Mouse (Mus musculus): Measurements from ENCODE around the gene Apol9b.

Apol9b gene

GRCm38 (mm10) chr15:77748414-77748813, 19.6 kb downstream of the Apol9b start:
- no peak for DNase-seq

GRCm38 (mm10) chr15:77749717-77750116, 20.9 kb downstream of the Apol9b start:
- no peak for DNase-seq

GRCm38 (mm10) chr15:77750461-77750860, 21.6 kb downstream of the Apol9b start:
- DNase-seq: peak; percentile 63

GRCm38 (mm10) chr15:77752443-77752842, 23.6 kb downstream of the Apol9b start:
- no peak for DNase-seq

GRCm38 (mm10) chr15:77755132-77755531, 26.3 kb downstream of the Apol9b start:
- no peak for DNase-seq

- no peak for DNase-seq
Measured at GRCm38 (mm10) chr15:77756081-77756480, 27.2 kb downstream of the Apol9b start.

GRCm38 (mm10) chr15:77756848-77757247, 28.0 kb downstream of the Apol9b start, which contains the start of gene Apol8:
Apol8 (minus strand) TSS chr15:77757003.
- peak; percentile 68 for DNase-seq

GRCm38 (mm10) chr15:77757586-77758226, 28.9 kb downstream of the Apol9b start:
- DNase-seq: no peak

GRCm38 (mm10) chr15:77760037-77760436, 31.2 kb downstream of the Apol9b start:
- no peak for DNase-seq

- no peak for DNase-seq
Measured at GRCm38 (mm10) chr15:77761083-77761482, 32.2 kb downstream of the Apol9b start.

GRCm38 (mm10) chr15:77761561-77762380, 32.9 kb downstream of the Apol9b start:
- peak; percentile 57 for DNase-seq

GRCm38 (mm10) chr15:77763050-77763449, 34.2 kb downstream of the Apol9b start:
- no peak for DNase-seq

GRCm38 (mm10) chr15:77763702-77764101, 34.9 kb downstream of the Apol9b start:
- DNase-seq: no peak

GRCm38 (mm10) chr15:77764391-77765006, 35.7 kb downstream of the Apol9b start:
- no peak for DNase-seq

GRCm38 (mm10) chr15:77765484-77766093, 36.8 kb downstream of the Apol9b start:
- no peak for DNase-seq

- no peak for DNase-seq
Measured at GRCm38 (mm10) chr15:77766981-77767380, 38.1 kb downstream of the Apol9b start.

GRCm38 (mm10) chr15:77770341-77770740, 41.5 kb downstream of the Apol9b start:
- no peak for DNase-seq

GRCm38 (mm10) chr15:77770942-77771341, 42.1 kb downstream of the Apol9b start:
- DNase-seq: no peak

GRCm38 (mm10) chr15:77773099-77773915, 44.5 kb downstream of the Apol9b start:
- no peak for DNase-seq

GRCm38 (mm10) chr15:77774303-77774702, 45.5 kb downstream of the Apol9b start:
- DNase-seq: no peak

- peak; percentile 83 for DNase-seq
Measured at GRCm38 (mm10) chr15:77775186-77775963, 46.5 kb downstream of the Apol9b start.
